Mouse (Mus musculus) right cerebral cortex, postnatal 4 days (tissue): ENCODE results near the gene Acot7.

ENCODE experiments used
- DNase-seq: peaks from one replicate; pipeline ENCODE4 v3.0.0-alpha.2; 2022

The Acot7 gene

DNA sequence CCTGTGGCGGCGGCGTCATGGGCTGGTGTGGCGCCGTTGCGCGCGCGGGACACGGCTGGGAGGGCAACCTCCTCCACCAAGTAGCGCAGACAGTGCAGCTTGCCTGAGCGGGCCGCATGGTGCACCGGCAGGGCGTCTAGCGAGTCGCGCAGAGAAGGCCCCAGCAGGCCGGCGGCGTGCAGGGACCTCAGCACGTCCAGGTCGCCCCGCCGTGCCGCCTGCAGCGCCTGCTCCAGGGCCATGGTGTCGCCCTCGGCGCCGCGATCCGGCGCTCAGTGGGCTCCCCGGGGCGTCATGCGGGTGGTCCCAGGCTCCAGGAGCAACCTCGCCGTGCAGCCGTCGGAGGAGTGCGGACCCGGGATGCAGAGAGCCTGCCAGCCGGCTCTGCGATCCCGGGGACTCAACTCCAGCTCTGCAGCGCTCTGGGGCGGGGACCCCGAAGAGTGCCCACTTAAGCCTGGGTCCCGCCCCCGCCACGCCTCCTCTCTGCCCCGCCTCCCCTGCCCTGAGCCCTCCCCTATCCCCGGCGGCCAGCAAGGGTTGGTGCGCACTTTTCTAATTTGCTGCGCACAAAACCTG, 25.9 kb upstream of the Acot7 start, which contains the start of gene Espn:
TSS of gene Espn (minus strand) at position 406 of the 579 bp plus-strand sequence.
- DNase-seq, result no peak

- peak; percentile 93 for DNase-seq
These were observed 24.2 kb upstream of the Acot7 start for GRCm38 (mm10) chr4:152153771-152154177.

- no peak for DNase-seq
These were observed 22.9 kb upstream of the Acot7 start for GRCm38 (mm10) chr4:152155019-152155418.

DNA sequence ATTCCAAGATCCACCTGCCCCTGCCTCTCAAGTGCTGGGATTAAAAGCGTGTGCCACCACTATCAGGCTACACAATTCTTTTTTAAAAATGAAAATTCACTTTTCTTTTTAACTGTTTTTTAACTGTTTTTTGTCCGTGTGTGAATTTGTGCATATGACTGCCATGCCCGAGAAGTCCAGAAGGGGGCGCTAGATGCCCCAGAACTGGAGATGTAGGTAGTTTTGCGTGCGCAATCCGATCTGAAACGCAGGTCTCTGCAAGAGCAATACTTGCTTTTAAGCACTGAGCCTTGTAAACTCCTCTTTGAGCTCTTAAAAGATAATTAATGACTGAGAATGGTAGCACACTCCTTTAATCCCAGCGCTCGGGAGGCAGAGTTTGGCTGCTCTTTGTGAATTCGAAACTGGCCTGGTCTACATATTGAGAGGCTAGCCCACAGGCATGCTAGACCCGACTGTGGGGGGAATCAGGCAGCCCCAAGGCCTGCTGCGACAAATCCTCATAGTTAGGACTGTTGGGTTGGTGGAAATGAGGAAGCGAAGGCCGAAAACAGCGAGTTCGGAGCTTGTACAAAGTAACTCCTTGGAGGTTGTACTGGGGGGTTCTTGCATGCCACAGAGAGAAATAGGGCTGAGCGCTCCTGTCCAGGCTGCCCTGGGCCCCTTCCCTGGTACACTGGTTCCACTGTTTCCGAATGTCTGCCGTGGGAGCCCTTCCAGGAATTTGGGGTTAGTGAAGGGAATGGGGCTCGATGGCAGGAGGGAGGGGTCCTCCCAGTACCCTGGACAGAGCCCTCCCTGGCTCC, 20.0 kb upstream of the Acot7 start:
- peak; percentile 68 for DNase-seq

GRCm38 (mm10) chr4:152158585-152159284, 19.2 kb upstream of the Acot7 start, which contains the start of gene Hes2:
TSS of gene Hes2 (plus strand) at chr4:152158867.
- no peak for DNase-seq

DNA sequence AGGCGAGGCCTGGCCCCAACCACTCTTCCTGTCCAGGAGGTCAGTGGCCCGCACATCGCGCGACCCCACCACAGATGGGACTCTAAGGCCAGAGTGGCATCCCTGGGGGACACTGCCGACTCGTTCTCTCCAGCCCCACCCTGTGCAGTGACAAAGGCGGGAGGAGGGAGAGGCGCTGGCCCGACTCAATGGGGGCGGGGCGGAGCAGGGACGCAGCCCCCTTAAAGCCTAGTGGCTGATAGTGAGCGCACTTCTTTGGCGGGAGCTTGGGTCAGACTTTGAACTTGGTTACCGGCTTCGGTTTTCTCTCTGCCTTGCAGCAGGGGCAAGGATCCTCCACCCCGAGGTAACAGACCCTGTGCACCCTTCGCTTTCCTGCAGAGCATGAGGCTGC, 18.7 kb upstream of the Acot7 start:
- no peak for DNase-seq

DNA sequence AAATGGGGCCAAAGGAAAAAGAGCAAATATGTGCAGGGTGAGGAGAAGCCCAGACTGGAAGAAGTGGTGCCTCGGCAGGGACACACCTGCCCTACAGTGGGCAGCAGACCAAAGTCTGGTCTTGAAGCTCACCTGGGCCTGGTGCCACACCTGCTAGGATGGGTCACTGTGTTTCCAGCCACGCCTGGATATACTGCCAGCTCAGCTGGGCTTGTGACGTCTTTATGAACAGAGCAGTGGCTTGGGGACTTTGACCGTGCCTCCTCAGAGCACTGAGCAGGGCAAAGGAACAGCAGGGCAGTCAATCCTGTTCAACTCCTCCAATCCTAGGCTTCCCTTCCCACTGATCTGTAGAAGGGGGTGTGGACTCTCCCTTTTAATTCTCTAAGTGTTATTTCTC, 17.2 kb upstream of the Acot7 start:
- no peak for DNase-seq

DNA sequence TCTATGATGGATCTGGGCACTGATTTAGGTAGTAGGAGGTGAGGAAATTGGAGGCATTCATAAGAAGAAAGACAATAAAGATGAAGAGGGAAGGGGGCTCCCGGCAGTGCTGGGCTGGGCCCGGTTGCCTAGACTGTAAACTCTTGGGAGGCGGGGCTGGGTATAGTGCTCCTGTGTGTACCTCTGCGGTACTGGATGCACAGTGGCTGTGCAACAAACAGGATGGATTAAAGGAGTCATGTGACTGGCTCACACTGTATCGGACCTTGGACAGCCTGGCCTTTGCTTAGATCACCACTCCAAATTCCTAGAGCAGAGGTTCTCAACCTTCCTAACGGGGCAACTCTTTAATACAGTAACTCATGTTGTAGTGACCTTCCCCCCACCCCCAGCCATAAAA, 16.3 kb upstream of the Acot7 start:
- no peak for DNase-seq

DNA sequence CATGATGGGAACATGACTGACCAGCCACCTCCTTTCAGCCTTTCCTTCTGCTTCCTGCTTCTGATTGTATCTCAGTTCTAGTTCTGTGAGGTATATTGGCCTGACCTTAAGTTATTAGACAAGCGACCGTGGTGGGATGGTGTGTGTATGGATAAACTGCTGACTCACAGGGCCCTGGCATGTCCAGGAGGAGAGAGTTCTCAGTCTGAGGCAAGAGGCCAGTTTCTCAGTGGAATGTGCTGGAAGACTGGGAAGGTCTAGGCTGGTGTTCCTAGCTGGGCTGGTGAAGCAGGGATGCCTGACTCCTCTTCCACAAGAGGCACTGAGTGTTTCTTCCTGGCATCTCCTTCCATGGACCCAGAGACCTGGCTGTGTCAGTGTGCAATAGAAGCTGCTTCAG, 15.2 kb upstream of the Acot7 start:
- no peak for DNase-seq

GRCm38 (mm10) chr4:152165036-152165931, 12.7 kb upstream of the Acot7 start:
- DNase-seq, result peak; percentile 83

GRCm38 (mm10) chr4:152168052-152168451, 9.9 kb upstream of the Acot7 start:
- DNase-seq, result no peak

DNA sequence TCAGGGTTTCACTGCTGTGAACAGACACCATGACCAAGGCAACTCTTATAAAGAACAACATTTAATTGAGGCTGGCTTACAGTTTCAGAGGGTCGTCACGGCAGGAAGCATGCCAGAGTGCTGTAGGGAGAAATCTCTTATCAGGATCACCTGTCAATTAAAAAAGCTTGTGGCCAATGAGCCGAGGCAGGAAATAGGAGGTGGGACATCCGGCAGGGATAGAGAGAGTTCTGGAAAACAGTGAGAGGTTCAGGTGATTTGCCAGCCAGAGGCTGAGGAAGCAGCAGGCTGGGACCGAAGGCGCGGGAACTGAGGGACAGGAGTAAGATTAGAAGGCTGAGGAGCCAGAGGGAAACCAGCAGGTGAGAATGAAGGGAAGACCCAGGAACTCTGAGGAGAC, 8.8 kb upstream of the Acot7 start:
- no peak for DNase-seq

DNA sequence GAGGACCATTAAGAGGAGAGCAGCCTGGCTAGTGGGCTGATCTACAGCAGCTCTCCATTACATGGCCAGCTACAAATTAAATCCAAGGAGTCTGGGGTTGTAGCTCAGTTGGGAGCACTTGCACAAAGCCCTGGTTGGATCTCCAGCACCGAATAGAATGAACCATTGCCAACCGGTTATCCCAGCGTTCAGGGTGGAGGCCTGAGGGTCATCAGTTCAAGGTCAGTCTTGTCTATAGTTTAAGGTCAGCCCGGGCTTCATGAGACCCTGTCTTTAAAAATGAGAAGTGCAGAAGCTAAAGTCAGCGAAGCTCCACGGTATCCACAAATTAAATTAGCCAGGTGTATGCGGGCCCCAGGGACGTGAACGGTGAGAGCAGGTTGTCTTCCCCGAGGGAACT, 7.6 kb upstream of the Acot7 start:
- DNase-seq, result no peak

DNA sequence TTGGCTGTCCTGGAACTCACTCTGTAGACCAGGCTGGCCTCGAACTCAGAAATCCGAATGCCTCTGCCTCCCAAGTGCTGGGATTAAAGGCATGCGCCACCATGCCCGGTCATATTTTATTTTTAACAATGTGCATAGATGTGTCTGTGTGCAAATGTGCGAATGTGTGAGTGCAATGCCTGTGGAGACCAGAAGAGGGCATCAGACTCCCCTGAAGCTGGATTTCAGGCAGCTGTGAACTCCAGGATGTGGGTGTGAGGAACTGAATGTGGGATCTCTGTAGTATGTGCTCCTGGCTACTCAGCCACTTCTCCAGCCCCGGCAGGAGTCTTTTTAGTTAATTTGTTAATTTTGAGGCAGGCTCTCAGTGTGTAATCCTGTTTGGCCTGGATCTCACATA, 6.4 kb upstream of the Acot7 start:
- DNase-seq, result no peak

GRCm38 (mm10) chr4:152173041-152173440, 4.9 kb upstream of the Acot7 start:
- DNase-seq, result peak; percentile 78

DNA sequence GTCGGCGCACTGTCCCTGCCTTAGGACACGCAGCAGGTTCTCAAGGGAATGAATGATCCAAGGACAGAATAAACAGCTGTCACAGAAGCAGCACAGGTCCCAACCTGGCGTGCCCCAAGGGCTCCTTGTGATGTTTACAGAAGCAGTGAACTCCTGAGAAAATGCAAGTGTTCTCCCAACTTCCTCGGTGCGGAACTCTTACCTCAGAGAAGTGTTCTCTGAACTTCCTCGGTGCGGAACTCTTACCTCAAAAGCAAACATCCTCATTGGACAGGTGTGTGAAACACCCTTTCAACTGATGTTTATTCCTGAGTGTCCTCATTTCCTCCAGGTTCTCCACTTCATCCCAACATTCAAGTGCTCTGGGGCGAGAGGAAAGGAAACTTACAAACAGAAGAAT, 4.0 kb upstream of the Acot7 start:
- no peak for DNase-seq

DNA sequence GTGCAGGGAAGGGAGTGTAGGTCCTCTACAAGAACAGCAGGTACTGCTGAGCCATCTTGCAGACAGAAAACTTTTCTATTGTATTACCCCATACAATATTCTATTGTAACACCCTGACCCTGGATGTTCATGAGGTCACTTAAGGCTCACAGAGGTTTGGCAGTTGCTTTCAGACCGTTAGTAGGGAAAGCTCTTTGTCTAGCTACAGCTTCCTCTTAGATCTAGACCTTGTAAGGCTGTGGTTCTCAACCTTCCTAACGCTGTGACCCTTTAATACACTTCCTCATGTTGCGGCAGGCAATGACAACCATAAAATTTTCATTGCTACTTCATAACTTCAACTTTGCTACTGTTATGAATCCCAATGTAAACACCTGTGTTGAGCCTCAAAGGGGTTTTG, 1.3 kb upstream of the Acot7 start:
- DNase-seq, result no peak

DNA sequence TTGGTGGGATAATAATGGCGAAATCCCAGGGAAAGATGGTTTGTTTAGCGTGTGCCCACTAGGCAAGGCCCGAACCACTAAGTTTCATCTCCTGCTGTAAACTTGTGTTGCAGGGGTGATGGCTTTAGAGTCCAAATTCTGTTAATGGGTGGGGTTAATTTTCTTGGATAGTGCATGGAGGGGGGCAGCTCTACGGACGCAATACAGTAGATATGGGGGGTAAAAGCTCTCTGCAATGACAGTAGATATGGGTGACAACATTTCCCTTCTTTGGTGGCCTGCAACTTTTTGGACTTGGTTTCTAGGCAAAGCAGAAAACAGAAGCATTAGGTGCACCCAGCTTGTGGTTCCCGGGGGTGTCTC, 779 bp upstream of the Acot7 start:
- DNase-seq, result no peak

GRCm38 (mm10) chr4:152178344-152178864, 470 bp downstream of the Acot7 start:
- DNase-seq, result peak; percentile 60

- DNase-seq, result no peak
These were observed 1.2 kb downstream of the Acot7 start for GRCm38 (mm10) chr4:152178916-152179705.

- DNase-seq, result no peak
These were observed 2.2 kb downstream of the Acot7 start for GRCm38 (mm10) chr4:152179946-152180660.
